Mouse (Mus musculus) liver, postnatal 0 days (tissue): ENCODE measurements around the gene Gm13090. TPM values are rescaled to one million over a fixed set of nuclear protein-coding genes. Genes with fewer than 3 reads are reported as not detected.

ENCODE experiments used
- ATAC-seq: fragments of 200-750 bp; cut with Nextera tagmentation; 2 replicates; pipeline ENCODE4 v1.8.0; 2017; ENCODE audit warnings: mild to moderate bottlenecking, moderate library complexity
- DNase-seq: peaks from one replicate; pipeline ENCODE4 v3.0.0-alpha.2; 2016
- H3K27ac ChIP-seq: fragments of 300-500 bp; sonication (generic); 2 replicates; pipeline ENCODE4 v1.5.1; 2014; ENCODE audit warnings: antibody characterized with exemption, moderate library complexity, mild to moderate bottlenecking, low read depth
- H3K27me3 ChIP-seq: fragments of 300-500 bp; sonication (generic); 2 replicates; pipeline ENCODE4 v1.6.1; 2014; ENCODE audit warnings: low read length, control low read depth, mixed read lengths; ENCODE audit not compliant: insufficient read depth
- H3K36me3 ChIP-seq: fragments of 300-500 bp; sonication (generic); replicated peaks from 2 replicates; pipeline ENCODE4 v1.6.1; 2014; ENCODE audit warnings: mild to moderate bottlenecking, control low read depth, low read length, moderate library complexity, mixed read lengths; ENCODE audit not compliant: insufficient read depth
- H3K4me1 ChIP-seq: fragments of 300-500 bp; sonication (generic); 2 replicates; pipeline ENCODE4 v1.6.1; 2014; ENCODE audit warnings: antibody characterized with exemption, mild to moderate bottlenecking, control low read depth; ENCODE audit not compliant: insufficient read depth
- H3K4me2 ChIP-seq: fragments of 300-500 bp; sonication (generic); 2 replicates; pipeline ENCODE4 v1.6.1; 2014; ENCODE audit warnings: low read depth, mild to moderate bottlenecking, low read length, moderate library complexity, mixed read lengths
- H3K4me3 ChIP-seq: fragments of 300-500 bp; sonication (generic); 2 replicates; pipeline ENCODE4 v1.5.1; 2014; ENCODE audit warnings: low read depth, low read length
- H3K9ac ChIP-seq: fragments of 300-500 bp; sonication (generic); replicated peaks from 2 replicates; pipeline ENCODE4 v1.6.1; 2014; ENCODE audit warnings: mild to moderate bottlenecking, moderate library complexity
- H3K9me3 ChIP-seq: fragments of 300-500 bp; sonication (generic); 2 replicates; pipeline ENCODE4 v1.6.1; 2016; ENCODE audit warnings: mild to moderate bottlenecking, control low read depth, low read length, mixed read lengths
- CTCF ChIP-seq: sonication (generic); IDR thresholded peaks from 2 replicates; pipeline ENCODE4 v1.5.1; 2016; ENCODE audit warnings: antibody characterized with exemption, low read depth
- EP300 ChIP-seq: IDR thresholded peaks from 2 replicates; pipeline ENCODE4 v1.6.1; 2016; ENCODE audit warnings: antibody characterized with exemption, low read depth, mild to moderate bottlenecking
- WGBS: fragments of 180-500 bp; shearing (Covaris S2); extraction: QIAGEN DNeasy Blood & Tissue Kit; methylation state at CpG from one replicate; pipeline ENCODE4 v1.1.7; 2014; ENCODE audit not compliant: insufficient replicate concordance; 5-methylcytosine and 5-hydroxymethylcytosine counted together
- polyA plus RNA-seq: library from polyadenylated mRNA; unstranded; fragments of >200 nt; fragmentation: Nextera tagmentation; extraction: Ambion mirVana; gene quantifications from 2 replicates; pipeline ENCODE4 v1.2.1, GENCODE M21; 2015

The Gm13090 gene
- polyA plus RNA-seq, 1 experiment from 2014 or later = not detected

DNA sequence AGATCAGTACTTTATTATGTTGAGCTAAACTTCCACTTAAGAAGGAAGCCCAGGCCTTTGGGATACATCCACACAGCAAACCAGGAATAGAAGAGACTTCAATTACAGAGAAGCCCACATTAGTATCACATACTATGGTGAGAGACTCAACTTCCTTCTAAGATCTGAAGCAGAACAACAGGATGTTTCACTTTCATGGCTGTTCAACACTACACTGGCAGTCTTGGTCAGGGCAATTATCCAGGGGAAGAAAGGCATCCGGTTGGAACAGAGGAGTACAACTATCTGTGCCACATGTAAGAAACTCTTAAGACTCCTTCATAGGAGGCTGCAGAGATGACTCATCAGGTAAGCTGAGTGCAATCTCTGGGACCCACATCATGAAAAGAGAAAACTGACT lies 38.2 kb upstream of the Gm13090 start:
- Histone ChIP-seq H3K27ac (no peak overlapping the region), H3K9ac (no peak overlapping the region), H3K36me3 (peaks cover 49% of the 10 kb centered on the region), H3K4me1 (peaks cover 3% of the 10 kb centered on the region), H3K27me3 (no peaks in the 10 kb centered on the region), H3K4me3 (no peak overlapping the region), H3K4me2 (no peak overlapping the region), H3K9me3 (no peaks in the 10 kb centered on the region)
- no peak for ATAC-seq
- 73% methylated on average over 1 of the region's 1 CpGs for WGBS
- no peak for DNase-seq
- TF ChIP-seq EP300 (no peak; the same call in 1 of the 2 replicates), CTCF (no peak)

DNA sequence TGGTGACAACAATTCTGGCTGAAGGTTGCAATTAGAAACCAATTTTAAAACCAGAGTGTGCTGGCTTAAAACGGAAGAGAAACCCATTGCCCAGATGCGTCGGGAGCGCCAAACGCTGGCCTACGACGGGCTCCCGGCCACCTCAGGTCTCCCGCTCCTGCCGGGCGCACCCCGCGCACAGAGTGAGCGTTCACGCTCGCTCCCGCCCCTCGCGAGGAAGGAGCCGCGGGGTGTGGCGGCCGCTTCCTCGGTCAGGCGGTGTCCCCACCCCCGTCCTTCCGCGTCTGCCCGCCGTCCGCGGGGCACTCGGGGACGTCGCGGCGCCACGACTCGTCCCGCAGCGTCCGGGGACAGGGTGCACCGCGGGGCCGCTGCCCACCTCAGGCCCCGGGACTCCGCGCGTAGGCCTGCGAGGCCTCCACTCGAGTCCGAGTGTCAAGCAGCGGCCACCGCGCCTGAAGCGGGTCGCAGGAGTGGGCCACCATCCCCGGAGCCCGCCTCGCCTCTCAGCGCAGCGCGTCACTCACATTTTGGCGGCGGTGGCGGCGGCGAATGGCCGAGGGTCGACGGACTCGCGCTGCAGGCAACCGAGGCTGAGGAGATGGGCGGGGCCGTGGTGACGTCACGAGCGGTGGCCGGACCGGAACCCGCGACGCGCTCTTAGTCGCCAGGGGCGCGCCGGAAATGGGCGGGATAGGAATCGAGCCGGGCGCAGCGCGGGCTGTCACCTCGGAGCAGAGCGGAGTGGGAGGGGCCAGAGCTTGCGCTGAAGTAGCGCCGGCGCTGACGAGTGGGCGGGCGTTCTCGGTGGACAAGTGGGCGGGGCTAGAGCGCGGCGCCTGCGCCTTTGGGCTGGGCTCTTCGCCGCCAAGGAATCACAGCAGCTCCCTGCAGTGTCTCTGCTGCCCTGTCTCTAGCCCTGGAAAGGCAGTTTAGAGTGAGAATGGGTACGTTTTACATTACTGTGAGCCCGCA lies 31.7 kb upstream of the Gm13090 start, which contains the start of gene Vamp3:
Vamp3 (minus strand) TSS at position 617 of the 975 bp plus-strand sequence.
- 1% methylated on average over 102 of the region's 114 CpGs for WGBS
- DNase-seq (peak; percentile 100), ATAC-seq (peak; percentile 98)
- peak within 1 kb of the TSS; percentile 98 for H3K27ac ChIP-seq
- peaks cover 14% of the 10 kb centered on the region for H3K4me1 ChIP-seq
- 0 out of 2 replicates have a peak, but pooled peaks have one; percentile 9 for TF ChIP-seq CTCF
- no peak for TF ChIP-seq EP300
- H3K4me3 ChIP-seq = peak within 1 kb of the TSS; percentile 99
- H3K27me3 ChIP-seq = no peaks in the 10 kb centered on the region
- H3K36me3 ChIP-seq = peaks cover 17% of the 10 kb centered on the region
- H3K4me2 ChIP-seq = peak within 1 kb of the TSS; percentile 78
- H3K9ac ChIP-seq = peak within 1 kb of the TSS; percentile 94
- peaks cover 3% of the 10 kb centered on the region; the same call in 1 of the 2 replicates for H3K9me3 ChIP-seq

DNA sequence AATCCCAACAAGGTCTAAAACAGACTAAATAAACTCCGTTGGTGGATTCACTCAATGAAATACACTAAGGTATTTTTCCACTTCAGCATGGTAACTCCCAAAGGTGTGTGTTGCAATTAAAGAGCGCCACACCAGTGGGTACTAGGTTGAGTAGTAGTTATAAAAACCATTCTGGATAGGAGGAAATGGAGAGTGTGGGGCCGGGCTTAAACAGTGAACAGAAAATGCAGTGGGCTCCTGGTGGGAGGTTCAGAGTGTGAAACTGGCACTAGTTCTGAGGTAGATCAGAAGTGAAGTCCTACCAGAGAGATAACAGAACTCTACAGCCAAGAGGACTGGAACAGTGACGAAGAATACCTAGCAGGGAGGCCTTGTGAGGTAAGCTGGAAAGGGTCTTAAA lies 30.7 kb upstream of the Gm13090 start:
- no peak for ATAC-seq
- no peak for DNase-seq
- no peak overlapping the region for H3K9ac ChIP-seq
- H3K36me3 ChIP-seq = peaks cover 17% of the 10 kb centered on the region
- no peaks in the 10 kb centered on the region for H3K27me3 ChIP-seq
- H3K4me2 ChIP-seq = peak overlapping the region; percentile 77
- H3K9me3 ChIP-seq = peaks cover 3% of the 10 kb centered on the region; the same call in 1 of the 2 replicates
- H3K4me1 ChIP-seq = peaks cover 14% of the 10 kb centered on the region
- H3K27ac ChIP-seq = peak overlapping the region; percentile 56; the same call in 1 of the 2 replicates
- TF ChIP-seq EP300 (no peak), CTCF (no peak)
- peak overlapping the region; percentile 99; the same call in 1 of the 2 replicates for H3K4me3 ChIP-seq
- 78% methylated on average over 4 of the region's 4 CpGs for WGBS

DNA sequence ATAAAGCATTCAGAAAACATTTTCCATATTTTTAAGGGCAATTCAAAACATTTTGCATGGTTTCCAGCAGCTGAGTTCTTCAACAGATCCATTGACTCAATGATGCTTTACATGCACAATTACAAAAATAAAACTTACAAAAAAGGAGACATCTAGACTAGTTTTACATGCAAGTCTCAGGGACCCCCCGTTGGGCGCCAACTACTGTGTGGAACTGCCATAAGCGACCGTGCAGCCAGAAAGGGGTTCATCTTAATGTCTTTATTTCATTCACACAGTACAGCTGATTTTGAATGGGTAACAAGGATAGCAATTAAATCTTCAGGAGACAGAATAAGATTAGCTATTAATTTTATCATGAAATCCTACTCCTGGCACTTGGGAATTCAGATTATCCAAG lies 29.8 kb upstream of the Gm13090 start:
- Histone ChIP-seq H3K9ac (no peak overlapping the region), H3K4me3 (no peak overlapping the region), H3K4me2 (no peak overlapping the region), H3K27me3 (no peaks in the 10 kb centered on the region), H3K27ac (no peak overlapping the region), H3K36me3 (peaks cover 10% of the 10 kb centered on the region), H3K9me3 (peaks cover 3% of the 10 kb centered on the region; the same call in 1 of the 2 replicates), H3K4me1 (peaks cover 14% of the 10 kb centered on the region)
- no peak for TF ChIP-seq CTCF
- TF ChIP-seq EP300 = no peak
- no peak for DNase-seq
- WGBS = 91% methylated on average over 4 of the region's 4 CpGs
- no peak for ATAC-seq

DNA sequence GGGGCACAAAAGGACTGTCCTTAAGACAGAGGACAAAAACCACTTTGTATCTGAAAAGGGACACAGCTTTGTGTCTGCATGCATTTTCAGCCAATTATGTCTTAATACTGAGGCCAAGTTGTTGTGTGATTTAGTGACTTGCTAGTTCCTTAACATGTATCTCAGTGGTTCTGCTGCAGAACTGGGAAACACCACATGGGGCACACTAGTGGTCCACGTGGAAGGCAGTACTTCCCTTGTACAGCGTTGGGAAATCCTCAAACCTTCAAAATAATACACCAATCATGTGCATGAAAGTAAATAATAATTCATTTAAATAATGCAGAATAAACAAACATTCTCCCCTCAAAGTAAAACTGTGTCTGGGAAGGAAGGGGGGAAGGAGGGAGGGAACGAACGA lies 20.6 kb upstream of the Gm13090 start:
- H3K27ac ChIP-seq = no peak overlapping the region
- H3K9ac ChIP-seq = no peak overlapping the region
- no peaks in the 10 kb centered on the region for H3K4me1 ChIP-seq
- no peaks in the 10 kb centered on the region for H3K36me3 ChIP-seq
- H3K4me2 ChIP-seq = no peak overlapping the region
- H3K4me3 ChIP-seq = no peak overlapping the region
- no peaks in the 10 kb centered on the region for H3K27me3 ChIP-seq
- ATAC-seq (no peak), DNase-seq (no peak)
- WGBS = 25% methylated on average over 4 of the region's 4 CpGs
- TF ChIP-seq CTCF (no peak; the same call in 1 of the 2 replicates), EP300 (no peak)
- no peaks in the 10 kb centered on the region for H3K9me3 ChIP-seq

DNA sequence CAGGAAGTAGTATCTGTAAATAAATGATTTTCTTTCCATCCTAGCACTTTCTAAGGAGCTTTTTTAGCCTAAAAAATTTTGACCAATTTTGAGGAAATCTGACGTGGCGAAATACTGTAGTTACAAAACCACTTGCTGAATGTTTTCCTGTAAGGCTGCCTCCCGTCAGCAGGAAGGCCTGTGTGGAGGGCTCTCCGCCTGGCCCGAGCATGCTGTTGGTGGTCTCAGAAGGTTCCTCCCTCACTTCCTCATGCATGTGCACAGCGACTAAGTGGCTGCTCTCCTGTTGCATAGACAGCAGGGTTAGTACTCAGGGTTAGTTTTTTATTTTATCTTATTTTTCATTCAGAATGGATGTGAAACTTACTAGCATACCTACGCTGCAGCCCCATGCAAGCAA lies 18.4 kb upstream of the Gm13090 start:
- Histone ChIP-seq H3K27me3 (no peaks in the 10 kb centered on the region), H3K4me2 (no peak overlapping the region), H3K4me1 (no peaks in the 10 kb centered on the region), H3K9me3 (no peaks in the 10 kb centered on the region), H3K27ac (no peak overlapping the region), H3K9ac (no peak overlapping the region), H3K4me3 (no peak overlapping the region), H3K36me3 (no peaks in the 10 kb centered on the region)
- 36% methylated on average over 7 of the region's 7 CpGs for WGBS
- TF ChIP-seq EP300 (no peak), CTCF (no peak)
- DNase-seq (no peak), ATAC-seq (no peak)
